Mouse (Mus musculus): Measurements from ENCODE around the gene Olfr750. TPM values are rescaled to one million over a fixed set of nuclear protein-coding genes. Genes with fewer than 3 reads are reported as not detected.

The Olfr750 gene
- total RNA-seq, 2 experiments from 2014 or later: not detected

GRCm38 (mm10) chr14:51036214-51036613 lies 38.0 kb downstream of the Olfr750 start:
- DNase-seq (ENCODE audit: low spot score in 2 of 2): no peak
- no peak for TF ChIP-seq CTCF (conservative IDR thresholded peaks at IDR 0.05)

GRCm38 (mm10) chr14:51035206-51035605 lies 39.0 kb downstream of the Olfr750 start:
- no peak overlapping the region for H3K4me3 ChIP-seq
- H3K27ac ChIP-seq: no peak overlapping the region
- no peak for DNase-seq (ENCODE audit: low spot score in 2 of 2)
- TF ChIP-seq CTCF (conservative IDR thresholded peaks at IDR 0.05): no peak

More at GRCm38 (mm10) chr14:51036214-51036613, 38.0 kb downstream of the Olfr750 start:
- H3K27ac ChIP-seq: no peak overlapping the region
- no peak overlapping the region for H3K4me3 ChIP-seq

GRCm38 (mm10) chr14:51027387-51028155 lies 46.7 kb downstream of the Olfr750 start:
- no peak for DNase-seq (ENCODE audit: low spot score in 2 of 2)
- TF ChIP-seq CTCF (conservative IDR thresholded peaks at IDR 0.05): no peak
- Histone ChIP-seq H3K27ac (no peak overlapping the region), H3K4me3 (no peak overlapping the region)

- no peak overlapping the region for H3K27ac ChIP-seq
- H3K4me3 ChIP-seq: no peak overlapping the region
- peak; percentile 94 for TF ChIP-seq CTCF (conservative IDR thresholded peaks at IDR 0.05)
- peak; percentile 53 to 69 for DNase-seq (ENCODE audit: low spot score in 2 of 2)
These were observed 47.7 kb downstream of the Olfr750 start for GRCm38 (mm10) chr14:51026391-51027133.

- no peak overlapping the region for H3K27ac ChIP-seq
- TF ChIP-seq CTCF (conservative IDR thresholded peaks at IDR 0.05): no peak
- H3K4me3 ChIP-seq: no peak overlapping the region
- no peak for DNase-seq (ENCODE audit: low spot score in 2 of 2)
These were observed 49.4 kb downstream of the Olfr750 start for GRCm38 (mm10) chr14:51024820-51025219.

GRCm38 (mm10) chr14:51023457-51023856 lies 50.8 kb downstream of the Olfr750 start:
- DNase-seq (ENCODE audit: low spot score in 2 of 2): no peak
- Histone ChIP-seq H3K27ac (no peak overlapping the region), H3K4me3 (no peak overlapping the region)
- TF ChIP-seq CTCF (conservative IDR thresholded peaks at IDR 0.05): no peak

- no peak for DNase-seq (ENCODE audit: low spot score in 2 of 2)
- Histone ChIP-seq H3K4me3 (no peak overlapping the region), H3K27ac (no peak overlapping the region)
- no peak for TF ChIP-seq CTCF (conservative IDR thresholded peaks at IDR 0.05)
These were observed 57.0 kb downstream of the Olfr750 start for GRCm38 (mm10) chr14:51017256-51017655.

Other genes starting within 250 kb of the Olfr750 start
- gene Tep1, start 203.9 kb downstream of the Olfr750 start, total RNA-seq (2021): 1 to 10 TPM; 2.4 to 3.2 TPM
- 1 to 10 TPM; 5.4 to 5.9 TPM for gene Klhl33, start 176.9 kb downstream of the Olfr750 start, total RNA-seq (2021)
- 10 to 100 TPM; 35.0 to 36.0 TPM for gene Osgep, start 149.5 kb downstream of the Olfr750 start, total RNA-seq (2021)
- 10 to 100 TPM; 70.3 to 73.4 TPM for gene Apex1, start 149.5 kb downstream of the Olfr750 start, total RNA-seq (2021)
- 10 to 100 TPM; 92.9 to 95.6 TPM for gene Pip4p1, start 143.6 kb downstream of the Olfr750 start, total RNA-seq (2021)
- gene Pnp, start 143.4 kb downstream of the Olfr750 start, total RNA-seq (2021): 10 to 100 TPM; 14.0 to 17.1 TPM
- gene Gm49342, start 129.9 kb downstream of the Olfr750 start, total RNA-seq (2021): 10 to 100 TPM in 1 of 2 experiments, 1 to 10 TPM in 1; 5.2 to 12.0 TPM
- gene Pnp2, start 118.4 kb downstream of the Olfr750 start, total RNA-seq (2021): 1 to 10 TPM in 1 of 2 experiments, under 1 TPM in 1; 0.83 to 1.1 TPM
- gene Rnase10, start 66.7 kb downstream of the Olfr750 start, total RNA-seq (2021): not detected
- gene Rnase9, start 32.6 kb downstream of the Olfr750 start, total RNA-seq (2021): not detected
- gene Rnase11, start 24.3 kb downstream of the Olfr750 start, total RNA-seq (2021): not detected
- not detected for gene Rnase12, start 16.8 kb downstream of the Olfr750 start, total RNA-seq (2021)
- gene Rnase4, start 16.6 kb upstream of the Olfr750 start, total RNA-seq (2021): 10 to 100 TPM; 15.0 to 18.0 TPM
- gene Ang, start 16.7 kb upstream of the Olfr750 start, total RNA-seq (2021): 1 to 10 TPM; 3.5 to 4.8 TPM
- gene Eddm3b, start 40.0 kb upstream of the Olfr750 start, total RNA-seq (2021): not detected
- not detected for gene Rnase6, start 49.5 kb upstream of the Olfr750 start, total RNA-seq (2021)
- gene Rnase1, start 72.3 kb upstream of the Olfr750 start, total RNA-seq (2021): 1 to 10 TPM; 3.4 to 4.8 TPM
- under 1 TPM in 1 of 2 experiments, not detected in 1; 0.51 TPM for gene Rnase2b, start 87.8 kb upstream of the Olfr750 start, total RNA-seq (2021)
- gene Ang2, start 124.7 kb upstream of the Olfr750 start, total RNA-seq (2021): not detected
- gene Ear14, start 129.0 kb upstream of the Olfr750 start, total RNA-seq (2021): not detected
- not detected for gene Rnase2a, start 181.7 kb upstream of the Olfr750 start, total RNA-seq (2021)